Mouse (Mus musculus) CH12.LX (cell line): ENCODE data around the gene Lcat. TPM values are rescaled to one million over a fixed set of nuclear protein-coding genes. Genes with fewer than 3 reads are reported as not detected.

Experiments
- DNase-seq: peaks from one replicate; pipeline ENCODE4 v3.0.0-alpha.2; 2013; ENCODE audit errors: extremely low read depth
- H3K27ac ChIP-seq: 2 replicates; pipeline ENCODE4 v1.5.1; 2012; ENCODE audit warnings: low read depth, mild to moderate bottlenecking, control low read depth, moderate library complexity; ENCODE audit not compliant: insufficient read depth
- H3K27me3 ChIP-seq: replicated peaks from 2 replicates; pipeline ENCODE3; 2012; ENCODE audit warnings: inconsistent platforms
- H3K36me3 ChIP-seq, 2 experiments: replicated peaks in 1 of 2; 2 replicates each; pipeline versions ENCODE3 to v1.6.1; 2012; ENCODE audit warnings: inconsistent platforms in 1 of 2, low read length in 1 of 2, mild to moderate bottlenecking in 1 of 2, mixed read lengths in 1 of 2, moderate library complexity in 1 of 2; ENCODE audit not compliant: control insufficient read depth in 1 of 2, insufficient read depth in 1 of 2
- H3K4me1 ChIP-seq, 2 experiments: 2 replicates each; pipeline ENCODE4 v1.6.1; 2012; ENCODE audit warnings: inconsistent platforms in 1 of 2, moderate library complexity in 1 of 2; ENCODE audit not compliant: insufficient read depth in 2 of 2, control insufficient read depth in 1 of 2
- H3K4me2 ChIP-seq: 2 replicates; pipeline ENCODE4 v1.6.1; 2012; ENCODE audit warnings: low read depth, mild to moderate bottlenecking, control low read depth; ENCODE audit not compliant: poor library complexity, insufficient read depth, severe bottlenecking
- H3K4me3 ChIP-seq, 3 experiments: fragments of 150-350 bp in 1 of 3; sonication (generic) in 1 of 3; replicated peaks in 1 of 3; 2 replicates each; pipeline versions ENCODE3 to v1.5.1; 2011 to 2012; ENCODE audit warnings: low read depth in 2 of 3, low read length in 2 of 3, mild to moderate bottlenecking in 2 of 3, moderate library complexity in 2 of 3, control low read depth in 1 of 3, improper control_type of control experiment in 1 of 3, inconsistent platforms in 1 of 3, mixed read lengths in 1 of 3; ENCODE audit not compliant: poor library complexity in 1 of 3
- H3K79me2 ChIP-seq: replicated peaks from 2 replicates; pipeline ENCODE4 v1.6.1; 2012; ENCODE audit warnings: mild to moderate bottlenecking, moderate library complexity; ENCODE audit not compliant: control insufficient read depth, poor library complexity, insufficient read depth, severe bottlenecking; ENCODE audit errors: extremely low read depth
- H3K9ac ChIP-seq: 2 replicates; pipeline ENCODE4 v1.6.1; 2012; ENCODE audit warnings: low read depth, mild to moderate bottlenecking, control low read depth, moderate library complexity; ENCODE audit not compliant: insufficient read depth
- H3K9me3 ChIP-seq: replicated peaks from 2 replicates; pipeline ENCODE3; 2012; ENCODE audit warnings: low read length, inconsistent platforms, mixed read lengths
- BHLHE40 ChIP-seq: IDR thresholded peaks from 2 replicates; pipeline ENCODE4 v1.6.1; 2011; ENCODE audit warnings: mild to moderate bottlenecking, low read depth, low read length, improper control_type of control experiment
- E2F4 ChIP-seq: IDR thresholded peaks from 2 replicates; pipeline ENCODE4 v1.6.1; 2011; ENCODE audit warnings: low read depth, low read length, improper control_type of control experiment; ENCODE audit not compliant: insufficient replicate concordance
- HCFC1 ChIP-seq: IDR thresholded peaks from 2 replicates; pipeline ENCODE4 v1.6.1; 2012; ENCODE audit warnings: low read depth, mild to moderate bottlenecking, inconsistent platforms, low read length, improper control_type of control experiment
- IRF4 ChIP-seq: IDR thresholded peaks from 2 replicates; pipeline ENCODE4 v1.6.1; 2014; ENCODE audit warnings: low read depth, mild to moderate bottlenecking, inconsistent platforms, low read length, improper control_type of control experiment
- JUND ChIP-seq: conservative IDR thresholded peaks from 2 replicates; pipeline ENCODE4 v1.6.1; 2011; ENCODE audit warnings: low read depth, low read length, improper control_type of control experiment
- KAT2A ChIP-seq: IDR thresholded peaks from 2 replicates; pipeline ENCODE4 v1.6.1; 2012; ENCODE audit warnings: low read length, improper control_type of control experiment, inconsistent platforms; ENCODE audit not compliant: insufficient replicate concordance
- MAFK ChIP-seq: IDR thresholded peaks from 2 replicates; pipeline ENCODE4 v1.6.1; 2011; ENCODE audit warnings: low read length, improper control_type of control experiment; ENCODE audit not compliant: insufficient replicate concordance
- MAX ChIP-seq: IDR thresholded peaks from 2 replicates; pipeline ENCODE4 v1.6.1; 2011; ENCODE audit warnings: low read length, improper control_type of control experiment
- MAZ ChIP-seq: IDR thresholded peaks from 2 replicates; pipeline ENCODE4 v1.6.1; 2012; ENCODE audit warnings: low read depth, mild to moderate bottlenecking, inconsistent platforms, low read length, improper control_type of control experiment, moderate library complexity
- MXI1 ChIP-seq: IDR thresholded peaks from 2 replicates; pipeline ENCODE4 v1.6.1; 2011; ENCODE audit warnings: mild to moderate bottlenecking, low read depth, low read length, improper control_type of control experiment
- MYC ChIP-seq: IDR thresholded peaks from 2 replicates; pipeline ENCODE4 v1.6.1; 2011; ENCODE audit warnings: low read depth, mild to moderate bottlenecking, improper control_type of control experiment, low read length
- NELFE ChIP-seq: IDR thresholded peaks from 2 replicates; pipeline ENCODE4 v1.6.1; 2011; ENCODE audit warnings: low read depth, low read length, improper control_type of control experiment
- RCOR1 ChIP-seq: conservative IDR thresholded peaks from 2 replicates; pipeline ENCODE4 v1.6.1; 2012; ENCODE audit warnings: low read depth, mild to moderate bottlenecking, inconsistent platforms, low read length, improper control_type of control experiment
- SMC3 ChIP-seq: IDR thresholded peaks from 2 replicates; pipeline ENCODE4 v1.6.1; 2011; ENCODE audit warnings: low read depth, low read length, improper control_type of control experiment
- TCF12 ChIP-seq: IDR thresholded peaks from 2 replicates; pipeline ENCODE4 v1.6.1; 2014; ENCODE audit warnings: low read depth, mild to moderate bottlenecking, inconsistent platforms, low read length, improper control_type of control experiment
- UBTF ChIP-seq: IDR thresholded peaks from 2 replicates; pipeline ENCODE4 v1.6.1; 2012; ENCODE audit warnings: low read depth, mild to moderate bottlenecking, inconsistent platforms, low read length, improper control_type of control experiment, moderate library complexity
- USF2 ChIP-seq: conservative IDR thresholded peaks from 2 replicates; pipeline ENCODE4 v1.6.1; 2011; ENCODE audit warnings: low read depth, low read length, improper control_type of control experiment
- ZC3H11A ChIP-seq: IDR thresholded peaks from 2 replicates; pipeline ENCODE4 v1.6.1; 2012; ENCODE audit warnings: low read depth, mild to moderate bottlenecking, inconsistent platforms, low read length, improper control_type of control experiment
- ZKSCAN1 ChIP-seq: IDR thresholded peaks from 2 replicates; pipeline ENCODE4 v1.6.1; 2012; ENCODE audit warnings: low read depth, inconsistent platforms, low read length, improper control_type of control experiment, borderline replicate concordance
- ZMIZ1 ChIP-seq: IDR thresholded peaks from 2 replicates; pipeline ENCODE4 v1.6.1; 2012; ENCODE audit warnings: low read depth, mild to moderate bottlenecking, inconsistent platforms, low read length, improper control_type of control experiment
- dilution Hi-C: fragments of 300-500 bp; cut with MboI; formaldehyde crosslinking; loops from 2 replicates; pipeline ENCODE4 v1.14.3; 2020; ENCODE audit warnings: low sequenced_read_pairs; ENCODE audit not compliant: extremely low pct_unique_long_range_greater_than_20kb, extremely low pct_ligation_motif_present
- in situ Hi-C: fragments of 300-500 bp; cut with MboI; formaldehyde crosslinking; loops from 3 replicates; pipeline ENCODE4 v1.14.3; 2019; ENCODE audit warnings: low sequenced_read_pairs, low pct_ligation_motif_present, low pct_unique_long_range_greater_than_20kb, mixed read lengths
- polyA plus RNA-seq: library from polyadenylated mRNA; unstranded; fragments of >175 nt; gene quantifications from 2 replicates; pipeline ENCODE4 v1.2.1, GENCODE M21; 2012; ENCODE audit warnings: low read depth; ENCODE audit not compliant: insufficient read length
- total RNA-seq, 2 experiments: library from RNA; depleted of rRNA; stranded (reverse); fragments of 300-350 nt in 1 of 2; fragments of >200 nt in 1 of 2; gene quantifications; 2 replicates each; pipeline ENCODE4 v1.2.3; 2012 to 2014

The Lcat gene
- total and polyA plus RNA-seq, 3 experiments = 0.17 to 0.34 TPM; not detected in 1

DNA sequence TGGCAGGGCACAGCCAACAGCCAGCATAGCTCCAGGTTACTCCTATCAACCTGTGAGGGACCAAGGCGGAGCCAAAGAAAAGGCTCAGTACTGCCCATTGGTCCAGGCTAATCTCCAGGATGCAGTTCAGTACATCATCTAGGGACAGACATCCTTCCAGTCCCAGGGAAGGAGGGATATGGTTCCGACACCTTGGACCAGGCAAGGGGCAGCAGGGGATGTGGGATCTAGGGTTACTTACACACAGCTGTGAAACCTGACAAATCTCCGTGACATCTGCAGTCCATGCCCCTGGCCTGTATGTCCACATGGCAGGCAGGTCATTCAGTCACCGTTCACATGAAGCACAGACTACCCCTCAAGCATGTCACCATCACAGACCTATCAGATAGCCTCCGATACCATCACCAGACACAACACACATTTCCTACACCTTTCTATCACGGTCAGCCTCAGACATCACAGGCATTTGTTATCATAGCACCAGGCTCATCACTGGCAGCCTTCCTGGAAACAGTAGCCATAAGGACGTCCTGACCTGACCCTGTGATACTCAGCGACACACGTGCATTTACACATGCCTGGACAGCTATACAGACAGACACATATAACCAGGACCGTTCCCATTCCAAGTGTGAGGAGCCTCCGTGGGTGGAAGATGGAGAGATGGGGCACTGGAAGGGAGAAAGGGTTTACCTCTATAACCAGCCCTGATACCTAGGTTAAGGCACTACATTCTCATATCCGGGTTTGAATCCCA is 21.5 kb upstream of the Lcat start:
- peaks cover 6 to 14% of the 10 kb centered on the region in 2 experiments for H3K4me1 ChIP-seq
- peak overlapping the region; percentile 69 to 88 (median 81) for H3K4me3 ChIP-seq
- H3K36me3 ChIP-seq = peaks cover 0 to 8% of the 10 kb centered on the region in 2 experiments
- TF ChIP-seq BHLHE40 (no peak), TCF12 (no peak), SMC3 (no peak), ZC3H11A (no peak), KAT2A (no peak), IRF4 (no peak), UBTF (no peak), RCOR1 (no peak)
- dilution Hi-C loops = no loop called here
- DNase-seq = no peak
- in situ Hi-C loops = no loop called here
- peak overlapping the region; percentile 62; the same call in 1 of the 2 replicates for H3K9ac ChIP-seq
- H3K27me3 ChIP-seq = peaks cover 19% of the 10 kb centered on the region
- H3K27ac ChIP-seq = no peak overlapping the region
- peak overlapping the region; percentile 42 for H3K4me2 ChIP-seq
- no peaks in the 10 kb centered on the region for H3K9me3 ChIP-seq
- H3K79me2 ChIP-seq = no peaks in the 10 kb centered on the region

DNA sequence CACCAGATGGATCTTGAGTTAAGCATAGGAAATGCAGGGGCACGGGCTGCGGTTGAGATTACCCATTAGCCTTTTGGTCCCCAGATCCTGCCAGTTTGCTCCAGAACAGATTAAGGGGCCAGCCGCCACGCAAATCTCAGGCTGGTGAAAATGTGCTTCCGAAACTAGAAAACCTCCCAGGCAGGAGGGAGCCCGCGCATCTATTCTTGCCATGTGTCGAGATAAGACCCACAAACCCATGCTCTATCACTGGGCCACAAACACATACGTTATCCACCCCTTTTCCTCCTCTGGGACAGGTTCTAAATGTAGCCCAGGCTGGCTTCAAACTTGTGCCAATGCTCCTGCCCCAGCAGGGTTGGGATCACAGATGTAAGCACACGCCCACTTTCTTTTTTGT is 18.4 kb upstream of the Lcat start:
- Histone ChIP-seq H3K27me3 (peaks cover 4% of the 10 kb centered on the region), H3K79me2 (no peaks in the 10 kb centered on the region), H3K9ac (no peak overlapping the region), H3K36me3 (peaks cover 2 to 31% of the 10 kb centered on the region in 2 experiments), H3K4me1 (peaks cover 6 to 14% of the 10 kb centered on the region in 2 experiments)
- TF ChIP-seq JUND = no peak
- no peak for TF ChIP-seq MAZ
- TF ChIP-seq ZKSCAN1 = no peak
- no peak for TF ChIP-seq IRF4
- TF ChIP-seq E2F4 = no peak
- no peak for TF ChIP-seq NELFE
- no peak for TF ChIP-seq USF2
- TF ChIP-seq ZMIZ1 = no peak
- no peak for TF ChIP-seq MXI1
- TF ChIP-seq MAFK = no peak
- TF ChIP-seq ZC3H11A = no peak
- no peak for TF ChIP-seq MYC
- TF ChIP-seq HCFC1 = no peak
- TF ChIP-seq RCOR1 = no peak
- TF ChIP-seq MAX = no peak
- TF ChIP-seq, all 38 proteins: peak for 0
- H3K9me3 ChIP-seq = no peaks in the 10 kb centered on the region
- DNase-seq = no peak
- dilution Hi-C loops (no loop called here), in situ Hi-C loops (no loop called here)
- H3K4me3 ChIP-seq = no peak overlapping the region
- no peak overlapping the region for H3K4me2 ChIP-seq
- no peak overlapping the region for H3K27ac ChIP-seq
